Mouse (Mus musculus) MEL (cell line): ENCODE results near the gene Klhl33. TPM values are rescaled to one million over a fixed set of nuclear protein-coding genes. Genes with fewer than 3 reads are reported as not detected.
A peak's percentile ranks its signal among the peaks of the same experiment; 100 is the strongest.

Source experiments
- DNase-seq: peaks from one replicate; pipeline ENCODE4 v3.0.0; 2011; ENCODE audit warnings: low read depth, low spot score
- H3K27ac ChIP-seq: 2 replicates; pipeline ENCODE4 v1.5.1; 2012; ENCODE audit warnings: low read depth, mild to moderate bottlenecking, control low read depth, low read length, moderate library complexity; ENCODE audit not compliant: control insufficient read depth
- H3K27me3 ChIP-seq, 2 experiments: fragments of 150-350 bp in 1 of 2; sonication (generic) in 1 of 2; 2 replicates each; pipeline ENCODE4 v1.6.1; 2012; ENCODE audit warnings: low read length in 2 of 2, mild to moderate bottlenecking in 2 of 2, improper control_type of control experiment in 1 of 2, moderate library complexity in 1 of 2; ENCODE audit not compliant: insufficient read depth in 2 of 2, control insufficient read depth in 1 of 2
- H3K36me3 ChIP-seq, 2 experiments: 2 replicates each; pipeline ENCODE4 v1.6.1; 2012 to 2014; ENCODE audit warnings: low read length in 2 of 2, improper control_type of control experiment in 1 of 2, inconsistent platforms in 1 of 2, mild to moderate bottlenecking in 1 of 2; ENCODE audit not compliant: insufficient read depth in 2 of 2, control insufficient read depth in 1 of 2
- H3K4me1 ChIP-seq, 2 experiments: fragments of 150-350 bp in 1 of 2; sonication (generic) in 1 of 2; 2 replicates each; pipeline ENCODE4 v1.6.1; 2012; ENCODE audit warnings: low read length in 2 of 2, improper control_type of control experiment in 1 of 2, mild to moderate bottlenecking in 1 of 2; ENCODE audit not compliant: insufficient read depth in 2 of 2, control insufficient read depth in 1 of 2
- H3K4me3 ChIP-seq, 2 experiments: fragments of 150-350 bp in 1 of 2; sonication (generic) in 1 of 2; 2 replicates each; pipeline ENCODE4 v1.5.1; 2012; ENCODE audit warnings: low read depth in 2 of 2, low read length in 2 of 2, mild to moderate bottlenecking in 2 of 2, moderate library complexity in 2 of 2, control low read depth in 1 of 2, improper control_type of control experiment in 1 of 2; ENCODE audit not compliant: control insufficient read depth in 1 of 2, insufficient read depth in 1 of 2
- H3K79me2 ChIP-seq: 2 replicates; pipeline ENCODE4 v1.6.1; 2012; ENCODE audit warnings: mild to moderate bottlenecking, low read length, moderate library complexity; ENCODE audit not compliant: control insufficient read depth, poor library complexity, insufficient read depth
- H3K9ac ChIP-seq: 2 replicates; pipeline ENCODE4 v1.6.1; 2012; ENCODE audit warnings: low read depth, mild to moderate bottlenecking, control low read depth, low read length, moderate library complexity; ENCODE audit not compliant: control insufficient read depth, poor library complexity, severe bottlenecking
- H3K9me3 ChIP-seq: fragments of 150-350 bp; sonication (generic); replicated peaks from 2 replicates; pipeline ENCODE4 v1.6.1; 2012; ENCODE audit warnings: mild to moderate bottlenecking, low read length, improper control_type of control experiment, moderate library complexity; ENCODE audit not compliant: insufficient read depth
- BHLHE40 ChIP-seq: IDR thresholded peaks from 2 replicates; pipeline ENCODE4 v1.6.1; 2012; ENCODE audit warnings: low read depth, mild to moderate bottlenecking, inconsistent platforms, low read length, improper control_type of control experiment, borderline replicate concordance
- CHD1 ChIP-seq: IDR thresholded peaks from 2 replicates; pipeline ENCODE4 v1.6.1; 2012; ENCODE audit warnings: low read depth, mild to moderate bottlenecking, inconsistent platforms, low read length, improper control_type of control experiment
- CHD2 ChIP-seq: IDR thresholded peaks from 2 replicates; pipeline ENCODE4 v1.6.1; 2011; ENCODE audit warnings: low read length, improper control_type of control experiment
- CTCF ChIP-seq, 3 experiments: IDR thresholded peaks in 2 of 3; conservative IDR thresholded peaks in 1 of 3; 2 replicates each; pipeline ENCODE4 v1.5.1; 2011 to 2012; ENCODE audit warnings: low read length in 3 of 3, low read depth in 2 of 3, mild to moderate bottlenecking in 2 of 3, improper control_type of control experiment in 1 of 3, inconsistent platforms in 1 of 3, mixed read lengths in 1 of 3, moderate library complexity in 1 of 3; ENCODE audit not compliant: control insufficient read depth in 1 of 3, insufficient read depth in 1 of 3, poor library complexity in 1 of 3, severe bottlenecking in 1 of 3
- E2F4 ChIP-seq: IDR thresholded peaks from 2 replicates; pipeline ENCODE4 v1.6.1; 2011; ENCODE audit warnings: low read depth, low read length, improper control_type of control experiment, borderline replicate concordance
- EP300 ChIP-seq, 2 experiments: IDR thresholded peaks; 2 replicates each; pipeline ENCODE4 v1.6.1; 2011; ENCODE audit warnings: improper control_type of control experiment in 2 of 2, low read length in 2 of 2, low read depth in 1 of 2, mild to moderate bottlenecking in 1 of 2
- ETS1 ChIP-seq: IDR thresholded peaks from 2 replicates; pipeline ENCODE4 v1.6.1; 2012; ENCODE audit warnings: low read depth, mild to moderate bottlenecking, inconsistent platforms, low read length, improper control_type of control experiment, moderate library complexity
- GATA1 ChIP-seq: IDR thresholded peaks from 2 replicates; pipeline ENCODE4 v1.6.1; 2011; ENCODE audit warnings: low read depth, low read length, improper control_type of control experiment
- HCFC1 ChIP-seq: IDR thresholded peaks from 2 replicates; pipeline ENCODE4 v1.6.1; 2012; ENCODE audit warnings: low read depth, mild to moderate bottlenecking, inconsistent platforms, low read length, improper control_type of control experiment, moderate library complexity
- JUND ChIP-seq: IDR thresholded peaks from 2 replicates; pipeline ENCODE4 v1.6.1; 2011; ENCODE audit warnings: low read depth, mild to moderate bottlenecking, improper control_type of control experiment, low read length
- MAX ChIP-seq: IDR thresholded peaks from 2 replicates; pipeline ENCODE4 v1.6.1; 2011; ENCODE audit warnings: low read length, improper control_type of control experiment
- MAZ ChIP-seq: IDR thresholded peaks from 2 replicates; pipeline ENCODE4 v1.6.1; 2012; ENCODE audit warnings: low read depth, mild to moderate bottlenecking, inconsistent platforms, low read length, improper control_type of control experiment
- MEF2A ChIP-seq: IDR thresholded peaks from 2 replicates; pipeline ENCODE4 v1.6.1; 2014; ENCODE audit warnings: low read depth, mild to moderate bottlenecking, inconsistent platforms, low read length, improper control_type of control experiment; ENCODE audit not compliant: poor library complexity, insufficient replicate concordance, severe bottlenecking; ENCODE audit errors: extremely low read depth
- MXI1 ChIP-seq: IDR thresholded peaks from 2 replicates; pipeline ENCODE4 v1.6.1; 2011; ENCODE audit warnings: mild to moderate bottlenecking, low read depth, low read length, improper control_type of control experiment
- MYB ChIP-seq: IDR thresholded peaks from 2 replicates; pipeline ENCODE4 v1.6.1; 2011; ENCODE audit warnings: mild to moderate bottlenecking, low read depth, low read length, improper control_type of control experiment
- MYC ChIP-seq: IDR thresholded peaks from 2 replicates; pipeline ENCODE4 v1.6.1; 2011; ENCODE audit warnings: low read depth, mild to moderate bottlenecking, low read length, improper control_type of control experiment, moderate library complexity
- NELFE ChIP-seq: IDR thresholded peaks from 2 replicates; pipeline ENCODE4 v1.6.1; 2011; ENCODE audit warnings: low read depth, low read length, improper control_type of control experiment
- NRF1 ChIP-seq: IDR thresholded peaks from 2 replicates; pipeline ENCODE4 v1.6.1; 2014; ENCODE audit warnings: low read depth, mild to moderate bottlenecking, inconsistent platforms, low read length, improper control_type of control experiment, moderate library complexity; ENCODE audit not compliant: poor library complexity, insufficient read depth, severe bottlenecking
- POLR2A ChIP-seq, 2 experiments: IDR thresholded peaks; 2 replicates each; pipeline ENCODE4 v1.6.1; 2011 to 2012; ENCODE audit warnings: low read length in 2 of 2, mild to moderate bottlenecking in 2 of 2, control low read depth in 1 of 2, improper control_type of control experiment in 1 of 2, low read depth in 1 of 2, moderate library complexity in 1 of 2; ENCODE audit not compliant: control insufficient read depth in 1 of 2, insufficient read depth in 1 of 2, poor library complexity in 1 of 2
- POLR2AphosphoS2 ChIP-seq: IDR thresholded peaks from 2 replicates; pipeline ENCODE4 v1.6.1; 2011; ENCODE audit warnings: low read length, improper control_type of control experiment
- RCOR1 ChIP-seq: IDR thresholded peaks from 2 replicates; pipeline ENCODE4 v1.6.1; 2012; ENCODE audit warnings: low read depth, mild to moderate bottlenecking, inconsistent platforms, low read length, improper control_type of control experiment
- SIN3A ChIP-seq: IDR thresholded peaks from 2 replicates; pipeline ENCODE4 v1.6.1; 2012; ENCODE audit warnings: low read length, improper control_type of control experiment, inconsistent platforms
- SMC3 ChIP-seq: IDR thresholded peaks from 2 replicates; pipeline ENCODE4 v1.6.1; 2011; ENCODE audit warnings: low read depth, low read length, improper control_type of control experiment
- TAL1 ChIP-seq: IDR thresholded peaks from 2 replicates; pipeline ENCODE4 v1.6.1; 2012; ENCODE audit warnings: mild to moderate bottlenecking, inconsistent platforms, low read length, moderate library complexity, mixed read lengths
- UBTF ChIP-seq: IDR thresholded peaks from 2 replicates; pipeline ENCODE4 v1.6.1; 2012; ENCODE audit warnings: low read depth, mild to moderate bottlenecking, inconsistent platforms, low read length, improper control_type of control experiment, moderate library complexity, borderline replicate concordance; ENCODE audit not compliant: insufficient read depth
- USF1 ChIP-seq: IDR thresholded peaks from 2 replicates; pipeline ENCODE4 v1.6.1; 2014; ENCODE audit warnings: low read depth, mild to moderate bottlenecking, inconsistent platforms, low read length, improper control_type of control experiment, moderate library complexity
- ZC3H11A ChIP-seq: IDR thresholded peaks from 2 replicates; pipeline ENCODE4 v1.6.1; 2012; ENCODE audit warnings: low read depth, mild to moderate bottlenecking, inconsistent platforms, low read length, improper control_type of control experiment
- ZKSCAN1 ChIP-seq: IDR thresholded peaks from 2 replicates; pipeline ENCODE4 v1.6.1; 2012; ENCODE audit warnings: low read depth, mild to moderate bottlenecking, inconsistent platforms, low read length, improper control_type of control experiment, moderate library complexity
- polyA plus RNA-seq, 2 experiments: library from polyadenylated mRNA; stranded (reverse) in 1 of 2; unstranded in 1 of 2; fragments of >175 nt in 1 of 2; fragments of >200 nt in 1 of 2; gene quantifications; 2 replicates each; pipeline versions ENCODE4 v1.2.1 to v1.2.4; 2012; ENCODE audit warnings: low replicate concordance in 2 of 2, low read depth in 1 of 2; ENCODE audit not compliant: insufficient read length in 2 of 2, insufficient read depth in 1 of 2, missing spikeins in 1 of 2
- total RNA-seq: library from RNA; depleted of rRNA; stranded (reverse); fragments of 300-350 nt; gene quantifications from 2 replicates; pipeline ENCODE4 v1.2.3, GENCODE M21; 2012

Klhl33 gene
- total and polyA plus RNA-seq, 3 experiments, result 0.01 TPM; not detected in 2

DNA sequence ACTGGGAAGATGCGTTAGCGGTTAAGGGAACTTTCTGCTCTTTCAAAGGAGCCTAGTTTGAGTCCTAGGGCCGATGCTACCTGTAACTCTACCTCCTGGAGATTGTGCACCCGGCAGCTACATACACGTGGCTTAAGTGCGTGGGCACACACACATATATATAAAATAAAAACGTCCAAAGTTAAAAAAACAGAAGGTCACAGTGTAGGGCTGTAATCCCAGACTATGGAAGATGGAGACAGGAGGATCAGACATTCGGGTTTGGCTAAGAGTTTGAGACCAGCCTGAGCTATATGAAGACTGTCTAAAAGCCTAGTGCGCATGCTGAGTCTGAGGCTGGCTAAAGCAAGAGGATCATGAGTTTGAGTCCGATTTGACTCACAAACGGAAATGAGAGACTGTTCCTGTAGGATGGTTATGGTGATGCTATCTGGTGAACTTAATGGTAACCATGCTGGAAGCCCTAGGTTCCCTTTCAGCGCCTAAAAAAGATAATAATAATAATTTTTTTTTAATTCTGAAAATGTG, 34.2 kb upstream of the Klhl33 start:
- H3K27me3 ChIP-seq, result no peaks in the 10 kb centered on the region
- H3K27ac ChIP-seq, result peak overlapping the region; percentile 97
- peaks cover 10% of the 10 kb centered on the region for H3K79me2 ChIP-seq
- peak overlapping the region; percentile 89 for H3K9ac ChIP-seq
- H3K4me1 ChIP-seq, result peaks cover 0 to 4% of the 10 kb centered on the region in 2 experiments; a peak in 2 of 4 replicates
- H3K36me3 ChIP-seq, result peaks cover 0 to 8% of the 10 kb centered on the region in 2 experiments; a peak in 2 of 4 replicates
- peak; percentile 78 for DNase-seq
- H3K4me3 ChIP-seq, result peak overlapping the region; percentile 49 to 70
- TF ChIP-seq POLR2A (IDR thresholded peaks at IDR 0.05; ENCODE audit: control insufficient read depth in 1 of 2, insufficient read depth in 1 of 2, low read depth in 1 of 2, low read length in 2 of 2, poor library complexity in 1 of 2) (peak in 1 of 2 experiments; percentile 31; a peak in 1 of 4 replicates), NELFE (peak; percentile 44), MYB (0 out of 2 replicates have a peak, but pooled peaks have one; percentile 9), MXI1 (peak; percentile 61), HCFC1 (no peak), MYC (peak; percentile 60), GATA1 (peak; percentile 37; the same call in 1 of the 2 replicates), EP300 (IDR thresholded peaks at IDR 0.05; ENCODE audit: low read depth in 1 of 2, low read length in 2 of 2) (no peak), POLR2AphosphoS2 (peak; percentile 66), NRF1 (peak; percentile 46; the same call in 1 of the 2 replicates), ETS1 (peak; percentile 17; the same call in 1 of the 2 replicates), MAZ (no peak), RCOR1 (no peak)
- H3K9me3 ChIP-seq, result no peaks in the 10 kb centered on the region

GRCm38 (mm10) chr14:50930754-50931492, 33.6 kb upstream of the Klhl33 start, which contains the start of the genes Pip4p1 and Pnp:
Gene Pip4p1 (minus strand): TSS chr14:50930856.
Gene Pnp (plus strand): TSS chr14:50931082.
- no peaks in the 10 kb centered on the region for H3K9me3 ChIP-seq
- H3K4me1 ChIP-seq, result peaks cover 0 to 4% of the 10 kb centered on the region in 2 experiments; a peak in 2 of 4 replicates
- peaks cover 0 to 11% of the 10 kb centered on the region in 2 experiments; a peak in 2 of 4 replicates for H3K36me3 ChIP-seq
- H3K27ac ChIP-seq, result peak within 1 kb of the TSS; percentile 97
- peak within 1 kb of the TSS; percentile 73 for H3K4me3 ChIP-seq
- H3K27me3 ChIP-seq, result no peaks in the 10 kb centered on the region
- peak within 1 kb of the TSS; percentile 89 for H3K9ac ChIP-seq
- H3K79me2 ChIP-seq, result peaks cover 15% of the 10 kb centered on the region
- peak; percentile 99 for DNase-seq
- TF ChIP-seq MYC (peak; percentile 71), POLR2A (IDR thresholded peaks at IDR 0.05; ENCODE audit: control insufficient read depth in 1 of 2, insufficient read depth in 1 of 2, low read depth in 1 of 2, low read length in 2 of 2, poor library complexity in 1 of 2) (peak; percentile 69 to 83), HCFC1 (peak; percentile 82), JUND (no peak), E2F4 (peak; percentile 74; the same call in 1 of the 2 replicates), BHLHE40 (peak; percentile 99), MXI1 (peak; percentile 80), TAL1 (no peak), ZC3H11A (no peak), MEF2A (no peak), CHD2 (no peak; the same call in 1 of the 2 replicates), CHD1 (no peak), GATA1 (no peak), NELFE (peak; percentile 68), MAX (peak; percentile 99), SMC3 (no peak), SIN3A (peak; percentile 92), UBTF (no peak), CTCF (IDR thresholded peaks at IDR 0.05 in 2 of 3, conservative IDR thresholded peaks at IDR 0.05 in 1 of 3; ENCODE audit: control insufficient read depth in 1 of 3, insufficient read depth in 1 of 3, low read depth in 2 of 3, low read length in 3 of 3, poor library complexity in 1 of 3, severe bottlenecking in 1 of 3) (no peak), ZKSCAN1 (no peak), USF1 (peak; percentile 97)
